Mouse (Mus musculus): ENCODE data around the gene Rpl7l1.

- TF ChIP-seq CTCF (IDR thresholded peaks at IDR 0.05) (no peak), EP300 (IDR thresholded peaks at IDR 0.05) (no peak)
Measured at GRCm38 (mm10) chr17:46750580-46750979, 31.9 kb downstream of the Rpl7l1 start.
